Mouse (Mus musculus) liver, postnatal 0 days (tissue): ENCODE measurements at regions not wholly inside any gene's neighbourhood (a gene's known extent, or its start where the extent isn't known, plus 50 kb on each side); places are given as distances from the start of the nearest gene placed in this dataset.

Experiments
- ATAC-seq: fragments of 200-750 bp; cut with Nextera tagmentation; 2 replicates; pipeline ENCODE4 v1.8.0; 2017; ENCODE audit warnings: mild to moderate bottlenecking, moderate library complexity
- DNase-seq: peaks from one replicate; pipeline ENCODE4 v3.0.0-alpha.2; 2016
- H3K27ac ChIP-seq: fragments of 300-500 bp; sonication (generic); 2 replicates; pipeline ENCODE4 v1.5.1; 2014; ENCODE audit warnings: antibody characterized with exemption, moderate library complexity, mild to moderate bottlenecking, low read depth
- H3K27me3 ChIP-seq: fragments of 300-500 bp; sonication (generic); 2 replicates; pipeline ENCODE4 v1.6.1; 2014; ENCODE audit warnings: low read length, control low read depth, mixed read lengths; ENCODE audit not compliant: insufficient read depth
- H3K36me3 ChIP-seq: fragments of 300-500 bp; sonication (generic); replicated peaks from 2 replicates; pipeline ENCODE4 v1.6.1; 2014; ENCODE audit warnings: mild to moderate bottlenecking, control low read depth, low read length, moderate library complexity, mixed read lengths; ENCODE audit not compliant: insufficient read depth
- H3K4me1 ChIP-seq: fragments of 300-500 bp; sonication (generic); 2 replicates; pipeline ENCODE4 v1.6.1; 2014; ENCODE audit warnings: antibody characterized with exemption, mild to moderate bottlenecking, control low read depth; ENCODE audit not compliant: insufficient read depth
- H3K4me2 ChIP-seq: fragments of 300-500 bp; sonication (generic); 2 replicates; pipeline ENCODE4 v1.6.1; 2014; ENCODE audit warnings: low read depth, mild to moderate bottlenecking, low read length, moderate library complexity, mixed read lengths
- H3K4me3 ChIP-seq: fragments of 300-500 bp; sonication (generic); 2 replicates; pipeline ENCODE4 v1.5.1; 2014; ENCODE audit warnings: low read depth, low read length
- H3K9ac ChIP-seq: fragments of 300-500 bp; sonication (generic); replicated peaks from 2 replicates; pipeline ENCODE4 v1.6.1; 2014; ENCODE audit warnings: mild to moderate bottlenecking, moderate library complexity
- H3K9me3 ChIP-seq: fragments of 300-500 bp; sonication (generic); 2 replicates; pipeline ENCODE4 v1.6.1; 2016; ENCODE audit warnings: mild to moderate bottlenecking, control low read depth, low read length, mixed read lengths
- CTCF ChIP-seq: sonication (generic); IDR thresholded peaks from 2 replicates; pipeline ENCODE4 v1.5.1; 2016; ENCODE audit warnings: antibody characterized with exemption, low read depth
- EP300 ChIP-seq: IDR thresholded peaks from 2 replicates; pipeline ENCODE4 v1.6.1; 2016; ENCODE audit warnings: antibody characterized with exemption, low read depth, mild to moderate bottlenecking
- WGBS: fragments of 180-500 bp; shearing (Covaris S2); extraction: QIAGEN DNeasy Blood & Tissue Kit; methylation state at CpG from one replicate; pipeline ENCODE4 v1.1.7; 2014; ENCODE audit not compliant: insufficient replicate concordance; 5-methylcytosine and 5-hydroxymethylcytosine counted together

DNA sequence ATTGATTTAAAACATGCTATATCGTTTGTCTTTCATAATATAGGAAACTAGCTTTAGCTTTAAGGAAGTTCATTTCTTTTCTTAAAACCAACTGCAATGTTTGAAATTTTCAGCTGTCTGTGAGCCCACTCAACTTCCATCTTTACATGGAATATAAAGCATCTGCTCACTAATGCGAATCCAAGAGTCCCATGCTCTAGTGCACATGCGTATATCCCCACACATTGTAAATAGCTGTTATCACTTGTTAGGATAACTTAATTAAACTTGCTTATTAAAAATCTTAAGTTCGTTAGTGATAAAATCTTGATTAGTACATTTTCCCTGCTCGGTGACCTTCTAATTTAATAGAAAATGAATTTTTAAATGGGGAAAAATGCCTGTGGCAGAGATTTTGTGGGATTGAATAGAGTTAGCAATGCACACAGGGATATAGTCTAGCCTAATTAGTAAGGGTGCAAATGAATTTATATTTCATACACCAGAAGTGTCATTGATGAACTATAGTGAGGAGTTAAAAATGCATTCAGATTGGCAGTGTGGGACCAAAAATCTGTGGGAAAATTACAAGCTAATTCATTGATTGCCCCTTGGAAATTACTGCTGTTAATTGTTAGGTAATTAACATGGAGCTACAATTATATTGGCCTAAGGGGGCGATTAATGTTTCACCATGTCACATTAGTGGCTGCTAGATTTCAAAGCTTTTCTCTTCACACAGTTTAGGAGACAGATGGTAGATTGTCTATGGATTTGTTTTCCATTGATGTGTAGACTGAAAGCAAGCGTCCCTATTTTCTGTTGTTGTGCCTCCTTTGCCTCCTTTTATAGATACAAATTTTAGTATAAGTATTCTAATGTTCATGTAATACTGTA is 1919.0 kb upstream of the Gm8797 start:
- Histone ChIP-seq H3K4me1 (no peaks in the 10 kb centered on the region), H3K4me3 (no peak overlapping the region), H3K36me3 (no peaks in the 10 kb centered on the region), H3K4me2 (no peak overlapping the region), H3K27ac (no peak overlapping the region), H3K9ac (no peak overlapping the region), H3K27me3 (no peaks in the 10 kb centered on the region), H3K9me3 (no peaks in the 10 kb centered on the region)
- 73% methylated on average over 7 of the region's 7 CpGs for WGBS
- TF ChIP-seq CTCF (no peak), EP300 (no peak)
- DNase-seq (no peak), ATAC-seq (no peak)
